Mouse (Mus musculus) gastrocnemius, postnatal 36 days (tissue): ENCODE measurements around the gene Gm8897. TPM values are rescaled to one million over a fixed set of nuclear protein-coding genes. Genes with fewer than 3 reads are reported as not detected.
"Not testable (repeated sequence)": the region's sequence is repeated elsewhere in the genome, so short reads cannot be mapped to it uniquely, and the experiment has no call there.

Experiments
- DNase-seq, 2 experiments: peaks; one replicate each; pipeline ENCODE4 v3.0.0; 2022
- intact Hi-C: fragments of 180-260 bp; cut with DNase I; formaldehyde crosslinking; loops from one replicate; pipeline ENCODE4 v1.15.1; 2025
- long read RNA-seq, 2 experiments: library from polyadenylated mRNA; stranded (forward); transcript quantifications; one replicate each; pipeline ENCODE4 v2.0.0; 2021
- total RNA-seq, 2 experiments: library from RNA; stranded (reverse); gene quantifications; 2 replicates each; pipeline ENCODE4 v1.2.3; 2021

Gene Gm8897
- total RNA-seq, result not detected
- long read RNA-seq, experiment 1, result 0 reads
- long read RNA-seq, experiment 2, result 0 reads

GRCm38 (mm10) chr5:11416118-11416517 is at the start of gene Gm8897:
TSS of gene Gm8897 (plus strand) at chr5:11416418.
- intact Hi-C loops, DNase-seq: not testable (repeated sequence)

- intact Hi-C loops, DNase-seq: not testable (repeated sequence)
Measured at GRCm38 (mm10) chr5:11416691-11417090, 473 bp downstream of the Gm8897 start.

Other genes with a start within 250 kb of the Gm8897 start
- gene Gm5861, start 233.3 kb upstream of the Gm8897 start, total RNA-seq, result not detected
- gene Gm8890, start 160.4 kb upstream of the Gm8897 start, total RNA-seq, result not detected
- not detected for gene Speer1, start 74.9 kb upstream of the Gm8897 start, total RNA-seq
- gene Gm8906, start 86.3 kb downstream of the Gm8897 start, total RNA-seq, result not detected
- gene Gm6460, start 178.5 kb downstream of the Gm8897 start, total RNA-seq, result not detected